Mouse (Mus musculus) bone marrow macrophage, adult 2 months (primary cell): Measurements from ENCODE around the gene Galnt11. TPM values are rescaled to one million over a fixed set of nuclear protein-coding genes. Genes with fewer than 3 reads are reported as not detected.
"Not testable (repeated sequence)": the region's sequence is repeated elsewhere in the genome, so short reads cannot be mapped to it uniquely, and the experiment has no call there.

Experiments
- H3K27ac ChIP-seq: 2 replicates; pipeline ENCODE4 v1.5.1; 2012; ENCODE audit warnings: low read depth, low read length; ENCODE audit not compliant: insufficient read depth
- H3K4me1 ChIP-seq: 2 replicates; pipeline ENCODE4 v1.6.1; 2012; ENCODE audit warnings: low read length; ENCODE audit not compliant: control insufficient read depth, insufficient read depth
- H3K4me3 ChIP-seq: 2 replicates; pipeline ENCODE4 v1.5.1; 2012; ENCODE audit warnings: mild to moderate bottlenecking, low read length, moderate library complexity; ENCODE audit not compliant: insufficient read depth
- CTCF ChIP-seq: IDR thresholded peaks from 2 replicates; pipeline ENCODE4 v1.5.1; 2012; ENCODE audit warnings: low read depth, mild to moderate bottlenecking, low read length, moderate library complexity
- POLR2A ChIP-seq: IDR thresholded peaks from 2 replicates; pipeline ENCODE4 v1.6.1; 2012; ENCODE audit warnings: mild to moderate bottlenecking, low read depth, low read length, borderline replicate concordance
- polyA plus RNA-seq: library from polyadenylated mRNA; stranded (reverse); fragments of >200 nt; gene quantifications from 2 replicates; pipeline ENCODE4 v1.2.4, GENCODE M21; 2012; ENCODE audit not compliant: missing spikeins, insufficient read depth, insufficient read length

Galnt11 gene
- polyA plus RNA-seq, 1 experiment: 29.3 TPM

- no peak overlapping the region for H3K4me3 ChIP-seq
- TF ChIP-seq POLR2A: no peak
- no peak for TF ChIP-seq CTCF
- no peaks in the 10 kb centered on the region for H3K4me1 ChIP-seq
- H3K27ac ChIP-seq: no peak overlapping the region
Observed at GRCm38 (mm10) chr5:25211872-25212271, 9.8 kb upstream of the Galnt11 start.

- not testable (repeated sequence) for H3K4me3 ChIP-seq, H3K4me1 ChIP-seq, H3K27ac ChIP-seq
Observed at GRCm38 (mm10) chr5:25213216-25213615, 8.5 kb upstream of the Galnt11 start.

- no peak overlapping the region for H3K27ac ChIP-seq
- TF ChIP-seq CTCF: no peak
- no peak for TF ChIP-seq POLR2A
- H3K4me1 ChIP-seq: no peaks in the 10 kb centered on the region
- H3K4me3 ChIP-seq: no peak overlapping the region
Observed at GRCm38 (mm10) chr5:25215006-25215405, 6.7 kb upstream of the Galnt11 start.

- peaks cover 5% of the 10 kb centered on the region for H3K4me1 ChIP-seq
- peak within 1 kb of the TSS; percentile 73 for H3K27ac ChIP-seq
- H3K4me3 ChIP-seq: peak within 1 kb of the TSS; percentile 64
- TF ChIP-seq POLR2A (no peak), CTCF (no peak)
Observed at GRCm38 (mm10) chr5:25222752-25223702, 1.3 kb downstream of the Galnt11 start, which contains the start of gene E130116L18Rik. TSS of gene E130116L18Rik (minus strand) at chr5:25223153.

GRCm38 (mm10) chr5:25224377-25224776, 2.7 kb downstream of the Galnt11 start:
- not testable (repeated sequence) for H3K27ac ChIP-seq, H3K4me1 ChIP-seq
- H3K4me3 ChIP-seq: peak overlapping the region; percentile 40

- TF ChIP-seq POLR2A: no peak
- TF ChIP-seq CTCF: no peak
- Histone ChIP-seq H3K4me1 (peaks cover 21% of the 10 kb centered on the region), H3K27ac (no peak overlapping the region), H3K4me3 (no peak overlapping the region)
Observed at GRCm38 (mm10) chr5:25243101-25243500, 21.4 kb downstream of the Galnt11 start.

GRCm38 (mm10) chr5:25245806-25246472, 24.2 kb downstream of the Galnt11 start:
- TF ChIP-seq POLR2A (no peak), CTCF (no peak)
- H3K4me3 ChIP-seq: no peak overlapping the region
- H3K4me1 ChIP-seq: peaks cover 21% of the 10 kb centered on the region
- no peak overlapping the region for H3K27ac ChIP-seq

GRCm38 (mm10) chr5:25246473-25246865, 24.8 kb downstream of the Galnt11 start:
- Histone ChIP-seq H3K4me3 (no peak overlapping the region), H3K4me1 (peaks cover 21% of the 10 kb centered on the region), H3K27ac (no peak overlapping the region)
- no peak for TF ChIP-seq CTCF
- no peak for TF ChIP-seq POLR2A

- Histone ChIP-seq H3K27ac (no peak overlapping the region), H3K4me3 (no peak overlapping the region), H3K4me1 (peaks cover 19% of the 10 kb centered on the region)
- no peak for TF ChIP-seq POLR2A
- no peak for TF ChIP-seq CTCF
Observed at GRCm38 (mm10) chr5:25247036-25247435, 25.3 kb downstream of the Galnt11 start.

- TF ChIP-seq POLR2A: no peak
- Histone ChIP-seq H3K27ac (no peak overlapping the region), H3K4me3 (no peak overlapping the region), H3K4me1 (peaks cover 8% of the 10 kb centered on the region; the same call in 1 of the 2 replicates)
Observed at GRCm38 (mm10) chr5:25252423-25252822, 30.7 kb downstream of the Galnt11 start.
